Mouse (Mus musculus) macrophage (primary cell): ENCODE results near the gene Cpa5. TPM values are rescaled to one million over a fixed set of nuclear protein-coding genes. Genes with fewer than 3 reads are reported as not detected.

ENCODE experiments used
- H3K27ac ChIP-seq: fragments of 350-480 bp; formaldehyde crosslinking; 2 replicates; pipeline ENCODE4 v1.9.0; 2021
- H3K36me3 ChIP-seq: fragments of 350-480 bp; formaldehyde crosslinking; 2 replicates; pipeline ENCODE4 v1.9.0; 2021; ENCODE audit errors: inconsistent target
- H3K4me3 ChIP-seq: fragments of 350-480 bp; formaldehyde crosslinking; 2 replicates; pipeline ENCODE4 v1.9.0; 2021; ENCODE audit errors: inconsistent target
- H3K79me2 ChIP-seq: fragments of 350-480 bp; formaldehyde crosslinking; 2 replicates; pipeline ENCODE4 v1.9.0; 2021; ENCODE audit errors: inconsistent target
- WGBS: methylation state at CpG from one replicate; pipeline ENCODE4 v1.1.7; 2026; ENCODE audit warnings: inconsistent platforms; ENCODE audit not compliant: missing documents; 5-methylcytosine and 5-hydroxymethylcytosine counted together
- polyA plus RNA-seq: library from polyadenylated mRNA; stranded (reverse); fragments of 250-400 nt; gene quantifications from 3 replicates; pipeline ENCODE4 v1.2.4, GENCODE M21; 2018; ENCODE audit warnings: inconsistent platforms

Gene Cpa5
- polyA plus RNA-seq, 1 experiment from 2014 or later, result not detected

DNA sequence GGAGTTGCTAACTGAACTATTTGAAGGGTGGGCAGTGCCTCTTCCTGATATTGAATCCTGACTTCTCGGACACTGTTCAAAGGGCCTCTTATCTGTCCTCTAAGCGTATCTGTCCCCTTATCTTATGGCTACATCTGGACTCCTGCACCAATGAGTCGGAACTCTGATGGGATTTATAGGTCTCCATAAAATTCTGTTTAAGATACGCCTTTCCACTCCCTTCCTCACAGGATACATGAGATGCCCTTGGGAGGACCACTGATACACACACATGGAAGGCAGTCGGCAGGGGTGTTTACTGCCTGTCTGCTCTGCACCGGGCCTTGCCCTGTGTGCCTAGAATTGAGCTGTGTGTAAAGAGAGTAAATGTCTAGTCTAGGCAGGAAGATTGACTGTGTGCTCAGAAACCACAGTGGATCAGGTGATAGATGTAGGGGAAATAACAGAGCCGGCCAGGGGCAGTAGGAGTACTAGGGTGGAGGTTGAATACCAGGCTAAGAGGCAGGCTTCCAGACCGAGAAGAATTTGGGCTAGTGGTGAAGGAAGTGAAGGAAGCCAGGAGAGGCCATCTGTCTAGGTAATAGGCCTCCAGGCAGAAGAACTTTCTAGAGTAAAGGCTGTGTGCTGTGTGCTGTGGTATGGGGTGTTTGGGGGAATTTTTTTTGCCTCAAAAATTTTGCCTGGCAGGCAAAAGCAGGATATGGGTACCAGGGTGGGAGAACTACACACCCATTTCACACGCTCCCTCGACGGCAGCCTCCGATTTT, 33.1 kb downstream of the Cpa5 start:
- Histone ChIP-seq H3K27ac (no peak overlapping the region), H3K79me2 (no peaks in the 10 kb centered on the region), H3K36me3 (no peaks in the 10 kb centered on the region), H3K4me3 (no peak overlapping the region)
- 66% methylated on average over 12 of the region's 12 CpGs for WGBS

GRCm38 (mm10) chr6:30644462-30644861, 33.7 kb downstream of the Cpa5 start:
- no peaks in the 10 kb centered on the region for H3K79me2 ChIP-seq
- no peak overlapping the region for H3K4me3 ChIP-seq

DNA sequence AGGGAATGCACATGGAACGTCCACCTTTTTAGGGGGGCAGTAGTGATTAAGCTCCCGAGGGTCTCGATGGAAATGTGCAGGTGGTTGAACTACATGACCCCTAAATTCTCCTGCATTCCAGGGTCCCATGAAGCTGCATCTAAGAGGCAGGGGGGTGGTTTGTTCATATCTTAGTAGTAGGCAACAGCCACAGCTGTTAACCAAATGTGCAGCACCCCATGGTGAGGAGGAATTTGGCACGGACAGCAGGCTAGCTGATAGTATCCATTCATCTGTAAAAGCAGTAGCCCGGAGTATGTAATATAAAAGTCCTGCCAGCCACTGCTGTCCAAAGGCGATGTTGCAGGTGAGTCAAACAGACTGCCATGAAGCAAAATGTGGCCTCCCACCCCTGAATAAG, 34.6 kb downstream of the Cpa5 start:
- 94% methylated on average over 6 of the region's 6 CpGs for WGBS
- Histone ChIP-seq H3K27ac (no peak overlapping the region), H3K4me3 (no peak overlapping the region), H3K36me3 (no peaks in the 10 kb centered on the region), H3K79me2 (no peaks in the 10 kb centered on the region)

More at GRCm38 (mm10) chr6:30644462-30644861, 33.7 kb downstream of the Cpa5 start:
- 85% methylated on average over 3 of the region's 3 CpGs for WGBS
- Histone ChIP-seq H3K27ac (no peak overlapping the region), H3K36me3 (no peaks in the 10 kb centered on the region)

DNA sequence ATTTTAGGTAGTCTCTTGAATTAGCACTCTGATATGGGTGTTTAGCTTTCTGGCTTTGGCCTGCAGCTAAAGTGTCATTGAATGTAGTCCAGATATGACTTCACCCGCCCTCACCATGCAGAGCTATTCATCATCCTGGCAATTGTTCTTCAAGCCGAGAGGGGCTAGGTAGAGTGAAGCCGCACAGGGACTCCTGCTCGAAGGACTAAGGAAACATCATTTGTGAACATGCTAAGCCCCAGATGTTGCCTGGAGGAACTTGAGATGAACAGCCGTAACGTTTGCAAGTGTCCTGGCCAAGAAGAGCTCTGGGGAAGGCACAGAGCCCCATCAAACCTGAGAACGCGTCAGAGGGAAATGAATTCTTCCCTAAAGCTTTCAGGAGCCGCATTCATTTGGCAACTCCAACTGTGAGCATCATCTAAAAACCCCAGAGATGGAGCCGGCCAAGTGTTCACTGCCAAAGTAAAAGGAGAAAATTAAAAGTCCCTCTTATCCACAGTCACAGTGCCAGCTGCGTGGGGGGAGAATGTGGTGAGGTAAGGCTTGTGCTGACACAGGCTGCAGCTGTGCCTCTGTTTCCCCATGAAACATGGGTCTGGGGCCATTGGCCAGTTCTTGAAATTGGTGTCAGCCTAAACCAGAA, 39.0 kb downstream of the Cpa5 start:
- 91% methylated on average over 11 of the region's 11 CpGs for whole genome bisulfite sequencing
- no peak overlapping the region for H3K27ac ChIP-seq
- H3K4me3 ChIP-seq, result no peak overlapping the region
- H3K79me2 ChIP-seq, result no peaks in the 10 kb centered on the region
- H3K36me3 ChIP-seq, result no peaks in the 10 kb centered on the region

- Histone ChIP-seq H3K27ac (no peak overlapping the region), H3K4me3 (no peak overlapping the region), H3K36me3 (no peaks in the 10 kb centered on the region), H3K79me2 (no peaks in the 10 kb centered on the region)
- WGBS, result 88% methylated on average over 8 of the region's 9 CpGs
Measured at GRCm38 (mm10) chr6:30652425-30653188, 41.8 kb downstream of the Cpa5 start.

- Histone ChIP-seq H3K4me3 (no peak overlapping the region), H3K79me2 (no peaks in the 10 kb centered on the region), H3K36me3 (no peaks in the 10 kb centered on the region), H3K27ac (no peak overlapping the region)
- 90% methylated on average over 6 of the region's 6 CpGs for WGBS
Measured at GRCm38 (mm10) chr6:30653518-30653917, 42.7 kb downstream of the Cpa5 start.

GRCm38 (mm10) chr6:30654402-30654859, 43.6 kb downstream of the Cpa5 start:
- no peaks in the 10 kb centered on the region for H3K36me3 ChIP-seq
- H3K4me3 ChIP-seq, result no peak overlapping the region
- WGBS, result 92% methylated on average over 6 of the region's 6 CpGs
- no peaks in the 10 kb centered on the region for H3K79me2 ChIP-seq
- no peak overlapping the region for H3K27ac ChIP-seq

GRCm38 (mm10) chr6:30654932-30655331, 44.1 kb downstream of the Cpa5 start:
- no peaks in the 10 kb centered on the region for H3K36me3 ChIP-seq
- WGBS, result 98% methylated on average over 3 of the region's 3 CpGs
- H3K4me3 ChIP-seq, result no peak overlapping the region
- no peak overlapping the region for H3K27ac ChIP-seq
- H3K79me2 ChIP-seq, result no peaks in the 10 kb centered on the region

- Histone ChIP-seq H3K36me3 (no peaks in the 10 kb centered on the region), H3K4me3 (no peak overlapping the region), H3K27ac (no peak overlapping the region), H3K79me2 (no peaks in the 10 kb centered on the region)
- WGBS, result 89% methylated on average over 12 of the region's 12 CpGs
Measured at GRCm38 (mm10) chr6:30657279-30657678, 46.5 kb downstream of the Cpa5 start.

- Histone ChIP-seq H3K27ac (no peak overlapping the region), H3K4me3 (no peak overlapping the region), H3K79me2 (no peaks in the 10 kb centered on the region), H3K36me3 (no peaks in the 10 kb centered on the region)
- 81% methylated on average over 9 of the region's 9 CpGs for WGBS
Measured at GRCm38 (mm10) chr6:30658619-30659018, 47.8 kb downstream of the Cpa5 start.

GRCm38 (mm10) chr6:30664776-30665175, 54.0 kb downstream of the Cpa5 start:
- Histone ChIP-seq H3K27ac (no peak overlapping the region), H3K36me3 (no peaks in the 10 kb centered on the region), H3K4me3 (no peak overlapping the region), H3K79me2 (no peaks in the 10 kb centered on the region)
- WGBS, result 93% methylated on average over 6 of the region's 6 CpGs

DNA sequence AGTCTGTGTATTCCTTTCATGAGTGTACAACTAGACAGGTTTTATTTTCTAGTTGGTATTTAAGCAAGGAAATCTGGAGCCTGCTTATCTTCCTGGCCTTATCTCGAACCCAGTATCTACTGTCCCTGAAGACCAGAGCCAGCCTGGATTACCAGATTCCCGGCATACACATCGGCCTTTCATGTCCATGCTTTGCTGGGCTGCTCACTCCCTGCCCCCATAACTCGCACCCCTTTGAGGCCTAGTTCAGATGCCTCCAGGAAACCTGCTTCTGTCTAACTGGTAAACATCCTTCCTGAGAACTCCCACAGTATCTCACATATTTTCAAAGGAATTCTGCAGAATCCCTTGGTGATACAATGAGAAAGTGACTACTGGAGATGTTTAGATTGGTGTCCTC, 54.5 kb downstream of the Cpa5 start:
- WGBS, result 96% methylated on average over 4 of the region's 4 CpGs
- no peak overlapping the region for H3K27ac ChIP-seq
- H3K4me3 ChIP-seq, result no peak overlapping the region
- H3K79me2 ChIP-seq, result no peaks in the 10 kb centered on the region
- H3K36me3 ChIP-seq, result no peaks in the 10 kb centered on the region

GRCm38 (mm10) chr6:30666043-30666442, 55.2 kb downstream of the Cpa5 start:
- 95% methylated on average over 6 of the region's 6 CpGs for WGBS
- Histone ChIP-seq H3K79me2 (no peaks in the 10 kb centered on the region), H3K27ac (no peak overlapping the region), H3K36me3 (no peaks in the 10 kb centered on the region), H3K4me3 (no peak overlapping the region)

- no peak overlapping the region for H3K27ac ChIP-seq
Measured at GRCm38 (mm10) chr6:30667585-30667984, 56.8 kb downstream of the Cpa5 start.

DNA sequence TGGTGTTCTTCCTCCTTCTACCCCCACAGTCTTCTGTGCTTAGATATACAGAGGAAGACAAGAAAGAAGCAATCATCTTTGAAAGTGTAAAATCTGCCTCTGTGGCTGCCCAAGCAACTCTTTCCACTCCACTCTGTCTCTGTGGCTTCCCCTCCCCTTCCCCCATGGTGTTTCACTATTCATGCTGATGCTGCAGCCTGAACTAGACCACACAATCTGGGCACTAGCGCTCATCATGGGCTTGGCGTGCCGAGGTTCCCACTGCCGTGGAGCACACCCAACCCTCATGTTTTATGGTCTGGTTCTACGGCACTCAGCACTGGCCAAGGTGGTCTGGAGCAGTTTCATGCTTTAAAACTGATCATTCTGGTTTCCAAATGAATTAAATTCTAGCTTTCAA, 60.9 kb downstream of the Cpa5 start:
- no peaks in the 10 kb centered on the region for H3K79me2 ChIP-seq
- 53% methylated on average over 5 of the region's 5 CpGs for WGBS
- no peaks in the 10 kb centered on the region for H3K36me3 ChIP-seq
- H3K4me3 ChIP-seq, result no peak overlapping the region
- H3K27ac ChIP-seq, result no peak overlapping the region

More at GRCm38 (mm10) chr6:30667585-30667984, 56.8 kb downstream of the Cpa5 start:
- Histone ChIP-seq H3K36me3 (no peaks in the 10 kb centered on the region), H3K4me3 (no peak overlapping the region), H3K79me2 (no peaks in the 10 kb centered on the region)
- WGBS, result 92% methylated on average over 5 of the region's 5 CpGs
